Mouse (Mus musculus) mouse trophoblast stem cell (cell line): Measurements from ENCODE around the gene Ssb.
"Not testable (repeated sequence)": the region's sequence is repeated elsewhere in the genome, so short reads cannot be mapped to it uniquely, and the experiment has no call there.

ENCODE experiments used
- in situ Hi-C, 2 experiments: fragments of 300-500 bp; cut with MseI, MboI; formaldehyde crosslinking; loops; 2 replicates in 1 of 2; 3 replicates in 1 of 2; pipeline ENCODE4 v1.15.1; 2025

Ssb gene

DNA sequence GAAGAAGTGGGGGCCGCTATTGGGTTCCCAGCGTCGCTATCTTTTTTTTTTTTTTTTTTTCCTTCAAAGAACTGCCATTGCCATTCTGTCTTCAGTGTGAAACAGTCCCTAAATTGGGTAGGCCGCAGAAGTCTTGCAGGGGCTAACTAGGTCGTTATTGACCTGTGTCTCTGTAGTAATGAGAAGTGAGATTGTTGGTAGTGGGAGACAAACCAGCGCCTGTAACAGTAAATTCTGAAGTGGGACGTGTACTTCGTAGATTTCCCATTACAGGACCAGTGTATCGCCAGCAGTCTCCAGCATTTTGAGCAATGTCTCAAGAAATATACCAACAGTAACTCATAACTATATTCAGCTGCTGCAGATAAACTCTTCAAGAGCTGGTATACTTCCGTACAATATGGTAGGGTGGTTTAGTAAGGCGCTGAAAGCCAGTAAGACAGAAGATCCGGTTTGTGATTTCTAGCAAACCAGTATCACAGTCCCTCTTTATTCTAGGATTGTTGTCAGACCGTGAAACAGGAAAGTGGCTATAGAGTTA lies 825 bp downstream of the Ssb start:
- in situ Hi-C loops: no loop called here

DNA sequence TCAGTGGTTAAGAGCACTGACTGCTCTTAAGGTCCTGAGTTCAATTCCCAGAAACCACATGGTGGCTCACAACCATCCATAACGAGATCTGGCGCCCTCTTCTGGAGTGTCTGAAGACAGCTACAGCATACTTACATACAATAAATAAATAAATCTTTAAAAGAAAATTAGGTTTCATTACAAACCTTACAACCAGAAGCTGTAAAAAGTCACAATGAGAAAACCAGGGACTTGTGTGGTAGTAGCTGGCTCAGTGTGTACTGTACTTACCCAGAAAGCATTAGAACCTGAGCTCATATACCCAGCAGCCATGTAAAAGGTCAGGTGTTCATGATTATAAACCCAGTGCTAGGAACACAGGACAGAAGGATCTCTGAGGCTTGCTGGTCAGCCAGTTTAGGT lies 22.6 kb downstream of the Ssb start:
- in situ Hi-C loops: no loop called here

DNA sequence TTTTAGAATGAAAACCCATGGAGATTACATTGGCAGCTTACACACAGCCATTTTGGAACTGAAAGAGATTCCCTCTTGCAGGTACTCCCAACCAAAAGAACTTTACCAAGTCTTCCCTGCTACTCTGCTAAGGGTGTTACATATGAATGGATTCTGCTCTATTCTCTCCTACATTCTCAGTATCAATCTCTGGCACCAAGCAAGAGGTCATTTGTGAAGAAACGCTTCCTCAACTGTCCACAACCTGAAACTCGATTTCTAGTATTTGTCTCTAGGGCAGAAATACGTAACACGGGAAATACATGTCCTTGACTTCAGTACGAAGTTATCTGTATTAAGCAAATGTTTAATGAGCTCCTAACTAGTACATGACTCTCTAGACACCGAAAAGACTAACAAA lies 23.2 kb downstream of the Ssb start:
- in situ Hi-C loops: no loop called here

DNA sequence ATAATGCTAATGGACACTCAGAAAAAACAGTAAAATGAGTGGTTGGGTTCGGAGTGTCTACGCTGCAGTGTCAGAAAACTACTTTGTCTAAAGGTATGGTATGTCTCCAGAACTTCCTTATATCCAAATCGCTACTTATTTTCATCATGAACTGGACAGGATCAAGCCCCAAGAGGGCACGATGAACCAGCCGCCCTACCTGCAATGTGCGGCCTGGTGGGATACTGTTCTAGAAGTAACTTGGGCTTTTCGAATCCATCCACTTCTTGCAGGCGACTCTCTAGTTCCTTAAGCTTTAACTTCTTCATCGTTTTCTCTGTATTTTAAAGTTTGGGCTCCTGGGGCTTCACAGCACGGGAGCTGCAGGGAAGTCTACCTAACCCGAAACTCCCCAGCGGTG lies 23.7 kb downstream of the Ssb start:
- in situ Hi-C loops: no loop called here

DNA sequence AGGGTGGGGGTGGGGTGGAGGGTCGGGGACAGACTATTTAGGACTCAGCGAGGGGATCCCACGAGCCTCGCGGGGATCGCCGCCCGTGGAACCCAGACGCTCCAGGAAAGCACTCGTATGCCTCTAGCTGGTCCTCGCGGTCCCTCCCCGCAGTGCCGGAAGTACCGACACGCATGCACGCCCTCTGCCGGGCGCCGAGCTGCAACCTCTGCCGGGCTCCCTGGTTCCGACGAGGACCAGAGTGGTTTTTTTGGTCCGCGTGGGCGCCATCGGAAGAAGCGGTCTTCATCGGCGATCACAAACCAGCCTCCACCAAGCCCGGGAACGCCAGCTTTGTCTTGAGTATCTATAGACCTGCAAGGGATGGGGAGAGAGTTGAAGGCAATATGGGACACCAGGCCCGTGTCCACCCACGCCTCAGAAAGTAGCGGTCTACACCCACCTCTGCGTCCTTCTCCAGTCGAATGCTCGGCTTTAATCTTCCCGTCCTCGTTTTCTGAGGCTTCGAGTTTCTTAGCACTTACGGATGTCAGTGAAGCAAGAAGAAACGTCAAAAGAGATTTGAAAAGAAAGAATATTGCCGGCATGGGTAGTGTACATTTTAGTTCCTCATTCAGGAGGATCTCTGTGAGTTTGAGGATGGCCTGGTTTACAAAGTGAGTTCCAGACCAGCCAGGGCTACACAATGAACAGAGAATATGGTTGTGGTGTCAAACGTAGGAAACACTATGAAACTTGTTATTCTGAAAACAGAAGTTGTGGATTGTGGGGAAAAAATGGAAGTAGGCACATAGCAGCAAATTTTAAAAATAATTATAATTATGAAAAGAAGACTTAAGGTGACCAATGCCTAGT lies 24.3 kb downstream of the Ssb start, which contains the start of gene Mettl5:
Gene Mettl5 (minus strand): TSS at position 165 of the 855 bp plus-strand sequence.
- in situ Hi-C loops: no loop called here

DNA sequence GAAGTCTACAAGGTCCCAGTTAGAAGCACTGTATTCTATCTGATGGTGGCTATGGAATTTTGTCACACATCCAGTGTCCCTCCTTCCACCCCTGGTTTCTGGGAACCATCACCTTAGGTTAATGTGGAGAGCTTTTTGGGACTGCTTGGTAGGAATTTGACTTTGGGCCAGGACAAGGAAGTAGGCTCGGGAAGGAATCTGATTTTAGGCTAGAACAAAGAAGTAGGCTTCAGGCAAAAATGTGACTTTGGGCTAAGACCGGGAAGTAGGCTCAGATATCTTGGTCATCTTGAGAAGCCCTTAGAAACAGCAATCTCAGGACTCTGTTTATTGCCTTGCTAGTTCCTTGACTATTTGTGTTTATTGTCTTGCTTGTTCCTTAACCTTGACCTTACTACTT lies 27.6 kb downstream of the Ssb start:
- in situ Hi-C loops: no loop called here

DNA sequence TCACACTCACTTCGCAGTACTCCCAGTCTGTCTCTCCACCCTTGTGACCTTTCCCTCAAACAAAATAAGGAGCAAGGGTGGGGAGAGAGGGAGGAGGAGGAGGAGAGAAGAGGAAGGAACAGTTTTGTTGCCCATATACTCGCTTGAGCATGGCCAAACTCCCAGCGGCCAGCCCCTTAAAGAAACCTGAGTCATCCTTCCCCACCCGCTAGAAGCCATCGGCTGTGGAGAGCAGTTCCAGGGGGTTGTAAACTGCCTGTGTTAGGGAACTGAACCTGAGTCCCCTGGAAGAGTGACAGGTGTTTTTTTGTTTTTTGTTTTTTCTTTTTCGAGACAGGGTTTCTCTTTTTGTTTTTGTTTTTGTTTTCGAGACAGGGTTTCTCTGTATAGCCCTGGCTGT lies 29.5 kb downstream of the Ssb start:
- in situ Hi-C loops: no loop called here

DNA sequence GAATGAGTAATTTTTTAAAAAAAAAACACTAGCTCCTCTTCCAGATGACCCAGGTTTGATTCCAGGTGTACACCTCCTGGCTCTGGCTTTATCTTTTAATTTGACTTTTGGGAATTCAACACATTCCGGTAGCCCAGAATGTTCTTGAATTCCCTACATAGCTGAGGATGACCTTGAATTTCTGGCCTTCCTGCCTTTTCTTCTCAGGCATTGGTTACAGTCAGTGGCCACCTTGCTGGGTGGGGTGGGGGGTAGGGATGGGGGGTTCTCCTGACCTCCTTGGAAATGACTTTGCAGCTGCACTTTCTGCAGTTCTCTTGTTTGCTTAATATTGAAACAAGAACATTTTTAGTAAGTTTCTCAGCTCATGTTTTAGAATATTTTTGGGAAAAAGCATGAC lies 31.8 kb downstream of the Ssb start:
- in situ Hi-C loops: no loop called here

DNA sequence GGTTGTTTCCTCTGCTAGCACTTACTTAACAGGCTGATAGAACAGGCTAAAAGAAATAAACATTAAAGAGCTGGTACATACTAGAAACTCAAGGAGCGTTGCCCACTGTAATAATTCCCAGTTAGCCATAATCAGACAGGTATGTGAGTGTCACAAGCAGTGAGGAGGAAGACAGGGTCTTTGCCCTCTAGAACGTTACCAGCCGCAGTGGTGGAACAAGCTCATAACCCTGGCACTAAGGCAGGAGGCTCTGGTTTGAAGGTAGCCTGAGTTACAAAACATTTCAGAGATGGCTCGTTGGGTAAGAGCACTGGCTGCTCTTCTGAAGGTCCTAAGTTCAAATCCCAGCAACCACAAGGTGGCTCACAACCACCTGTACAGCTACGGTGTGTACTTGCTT lies 32.5 kb downstream of the Ssb start:
- in situ Hi-C loops: no loop called here

DNA sequence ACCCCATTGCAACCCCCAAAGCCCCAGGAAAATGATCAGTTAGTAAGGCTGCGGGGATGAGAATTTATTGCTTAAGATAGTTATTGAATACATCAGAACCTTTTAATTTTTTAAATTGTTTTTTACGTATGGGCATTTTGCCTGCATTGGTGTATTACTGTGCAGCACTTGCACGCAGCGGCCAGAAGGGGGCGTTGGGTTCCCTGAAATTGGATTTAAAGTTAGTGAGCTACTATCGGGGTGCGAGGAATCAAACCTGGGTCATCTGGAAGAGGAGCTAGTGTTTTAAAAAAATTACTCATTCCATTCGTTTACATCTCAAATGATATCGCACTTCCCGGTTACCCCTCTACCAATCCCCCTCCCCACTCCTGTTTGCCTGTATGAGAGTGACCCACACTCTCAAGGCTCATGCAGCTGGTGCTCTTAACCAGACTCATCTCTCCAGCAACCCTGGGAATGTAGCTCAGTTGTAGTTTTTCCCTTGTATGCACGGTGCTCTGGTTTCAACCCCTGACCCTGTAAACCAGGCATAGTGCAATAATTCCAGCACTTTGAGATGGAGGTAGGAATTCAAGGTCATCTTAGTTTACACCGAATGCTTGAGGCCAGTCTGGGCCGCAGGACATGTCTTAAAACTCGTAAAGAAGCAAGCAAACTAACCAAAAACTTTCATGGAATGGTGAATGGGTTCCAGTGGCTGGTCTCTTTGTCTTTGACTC lies 34.3 kb downstream of the Ssb start:
- in situ Hi-C loops: no loop called here

DNA sequence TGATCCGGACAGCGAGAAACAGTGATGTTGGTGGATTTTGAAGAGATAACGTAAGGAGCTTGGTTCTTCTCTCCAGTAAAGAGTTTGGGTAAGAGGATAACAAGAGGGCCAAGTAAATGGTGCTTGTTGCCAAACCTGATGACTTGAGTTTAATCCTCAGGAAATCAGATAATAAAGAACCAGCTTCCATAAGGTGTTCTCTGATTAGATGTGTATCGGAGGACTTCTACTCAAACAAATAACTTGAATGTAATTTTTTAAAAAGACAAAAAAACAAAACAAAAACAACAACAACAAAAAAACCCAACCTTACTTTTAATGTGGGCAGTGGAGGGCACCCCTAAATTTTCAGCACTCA lies 34.8 kb downstream of the Ssb start:
- in situ Hi-C loops: no loop called here

DNA sequence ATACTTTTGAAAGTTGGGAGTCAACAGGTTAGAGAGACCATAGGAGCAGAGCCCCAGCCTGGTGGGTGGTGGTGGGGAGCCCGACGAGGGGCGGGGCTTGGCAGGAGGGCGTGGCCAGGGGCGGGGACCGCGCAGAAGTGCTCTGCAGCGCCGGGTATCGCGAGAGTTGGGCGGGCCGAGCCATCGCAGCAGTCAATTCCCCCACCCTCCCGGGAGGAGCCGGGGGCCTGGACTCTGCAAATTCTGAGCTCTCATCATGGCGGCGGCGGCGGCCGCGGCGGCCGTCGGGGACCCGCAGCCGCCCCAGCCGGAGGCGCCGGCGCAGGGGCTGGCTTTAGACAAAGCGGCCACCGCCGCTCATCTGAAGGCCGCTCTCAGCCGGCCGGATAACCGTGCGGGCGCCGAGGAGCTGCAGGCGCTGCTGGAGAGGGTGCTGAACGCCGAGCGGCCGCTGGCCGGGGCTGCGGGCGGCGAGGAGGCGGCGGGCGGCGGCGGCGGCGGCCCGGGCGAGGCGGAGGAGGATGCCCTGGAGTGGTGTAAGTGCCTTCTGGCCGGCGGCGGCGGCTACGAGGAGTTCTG lies 35.8 kb downstream of the Ssb start, which contains the start of gene Ubr3:
Gene Ubr3 (plus strand): TSS at position 208 of the 579 bp plus-strand sequence.
- in situ Hi-C loops: no loop called here

DNA sequence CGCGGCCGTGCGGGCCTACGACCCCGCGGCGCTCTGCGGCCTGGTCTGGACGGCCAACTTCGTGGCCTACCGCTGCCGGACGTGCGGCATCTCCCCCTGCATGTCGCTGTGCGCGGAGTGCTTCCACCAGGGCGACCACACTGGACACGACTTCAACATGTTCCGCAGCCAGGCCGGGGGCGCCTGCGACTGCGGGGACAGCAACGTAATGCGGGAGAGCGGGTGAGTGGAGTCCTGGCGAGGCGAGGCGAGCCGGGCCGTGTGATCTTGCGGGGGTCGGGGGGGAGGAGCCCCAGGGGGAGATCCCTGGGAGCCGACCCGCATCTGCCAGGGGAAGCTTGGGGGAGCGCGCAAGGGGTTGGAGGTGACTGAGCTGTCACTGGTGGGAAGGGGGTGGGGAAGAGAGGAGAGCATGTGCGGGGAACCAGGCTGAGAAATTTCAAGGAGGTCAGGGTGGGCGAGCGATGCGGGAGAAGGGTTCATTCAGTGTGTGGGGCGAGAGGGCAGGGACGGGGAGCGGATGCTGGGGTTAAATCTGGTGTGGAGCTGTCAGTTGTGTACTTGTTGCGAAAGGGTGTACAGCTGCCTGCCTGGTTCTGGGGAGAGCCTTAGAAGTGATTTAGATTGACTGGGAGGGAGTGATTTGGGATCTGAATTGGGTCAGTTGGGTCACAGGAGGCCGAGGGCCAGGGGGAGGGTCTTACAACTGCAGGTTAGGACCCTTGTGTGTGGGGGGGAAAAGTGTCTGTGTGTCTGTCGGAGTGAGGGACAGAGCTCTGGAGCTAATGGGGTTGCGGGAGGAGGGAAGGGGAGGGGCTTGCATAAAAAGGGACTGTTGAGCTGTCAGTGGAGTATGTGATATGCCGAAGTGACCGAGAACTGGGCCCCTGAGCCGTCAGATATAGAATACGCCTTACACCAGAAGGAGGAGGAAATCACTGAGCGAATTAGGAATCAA lies 36.5 kb downstream of the Ssb start:
- in situ Hi-C loops: no loop called here

DNA sequence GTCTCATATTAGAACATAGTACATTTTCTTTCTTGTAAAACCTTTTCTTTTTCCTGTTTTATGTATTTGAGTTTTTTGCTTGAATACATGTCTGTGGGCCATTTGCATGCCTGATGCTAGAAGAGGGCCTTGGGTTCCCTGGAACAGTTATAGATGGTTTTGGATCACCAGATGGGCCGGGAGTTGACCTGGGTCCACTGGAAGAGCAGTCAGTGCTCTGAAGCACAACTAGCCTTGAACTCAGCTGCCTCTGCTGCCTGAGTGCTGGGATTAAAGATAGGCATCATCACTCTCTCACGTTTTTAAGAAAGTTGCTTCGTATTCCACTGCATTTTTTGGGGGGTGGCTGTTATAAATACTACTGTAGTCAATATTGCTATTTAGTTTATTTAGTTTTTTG lies 42.2 kb downstream of the Ssb start:
- in situ Hi-C loops: no loop called here

DNA sequence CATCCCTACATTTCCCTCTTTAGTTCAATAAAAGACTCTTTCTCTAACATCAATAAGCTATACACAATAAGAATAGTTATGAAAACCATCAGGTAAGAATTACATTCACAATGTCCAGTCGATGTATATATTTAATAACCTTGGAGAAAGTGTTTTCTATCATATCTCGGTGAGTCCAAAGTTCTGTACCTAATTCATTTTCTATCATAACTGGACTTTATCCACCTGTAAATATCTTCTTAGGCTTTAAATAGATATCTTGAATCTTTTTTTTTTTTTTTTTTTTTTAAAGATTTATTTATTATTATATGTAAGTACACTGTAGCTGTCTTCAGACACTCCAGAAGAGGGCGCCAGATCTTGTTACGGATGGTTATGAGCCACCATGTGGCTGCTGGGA lies 46.0 kb downstream of the Ssb start:
- in situ Hi-C loops: not testable (repeated sequence)

DNA sequence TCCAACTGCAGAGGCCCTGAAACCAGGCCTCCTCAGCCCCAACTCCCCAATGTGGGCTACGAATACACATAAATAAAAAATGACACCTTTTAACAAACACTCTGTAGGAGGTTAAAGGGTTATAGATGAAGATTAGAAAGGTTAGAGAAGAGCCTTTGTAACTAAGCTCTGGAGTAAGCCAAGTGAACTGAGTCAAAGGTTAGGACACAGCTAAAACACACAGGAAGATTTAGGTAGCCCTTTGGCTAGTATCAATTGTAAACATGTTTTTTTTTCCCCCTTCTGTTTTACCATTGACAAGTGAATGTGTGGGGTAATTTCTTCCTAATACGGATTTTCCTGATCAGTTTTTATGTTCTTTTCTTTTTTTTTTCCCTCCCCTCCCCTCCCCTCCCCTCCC lies 51.4 kb downstream of the Ssb start:
- in situ Hi-C loops: no loop called here

DNA sequence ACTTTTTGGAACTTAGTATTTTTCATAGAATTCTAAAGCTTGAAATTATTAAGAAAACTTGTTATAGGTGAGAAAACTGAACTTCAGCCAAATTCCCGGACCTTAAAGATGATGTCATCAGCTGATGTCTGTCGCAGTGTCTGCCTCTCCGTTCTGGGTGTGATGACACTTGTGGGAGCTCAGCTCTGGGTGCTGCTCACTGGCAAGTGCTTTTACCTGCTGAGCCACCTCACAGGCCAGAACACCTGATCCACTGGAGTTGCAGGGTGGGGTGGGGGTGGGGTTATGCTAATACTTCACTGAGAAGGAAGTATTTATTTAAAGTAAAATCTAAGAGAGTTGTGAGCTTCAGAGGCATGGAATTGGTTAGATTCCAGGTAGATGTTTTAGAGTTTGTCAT lies 55.9 kb downstream of the Ssb start:
- in situ Hi-C loops: no loop called here
